Comparison of ENCODE assay signal across 8 mouse cellular contexts in the genomic region with DNA sequence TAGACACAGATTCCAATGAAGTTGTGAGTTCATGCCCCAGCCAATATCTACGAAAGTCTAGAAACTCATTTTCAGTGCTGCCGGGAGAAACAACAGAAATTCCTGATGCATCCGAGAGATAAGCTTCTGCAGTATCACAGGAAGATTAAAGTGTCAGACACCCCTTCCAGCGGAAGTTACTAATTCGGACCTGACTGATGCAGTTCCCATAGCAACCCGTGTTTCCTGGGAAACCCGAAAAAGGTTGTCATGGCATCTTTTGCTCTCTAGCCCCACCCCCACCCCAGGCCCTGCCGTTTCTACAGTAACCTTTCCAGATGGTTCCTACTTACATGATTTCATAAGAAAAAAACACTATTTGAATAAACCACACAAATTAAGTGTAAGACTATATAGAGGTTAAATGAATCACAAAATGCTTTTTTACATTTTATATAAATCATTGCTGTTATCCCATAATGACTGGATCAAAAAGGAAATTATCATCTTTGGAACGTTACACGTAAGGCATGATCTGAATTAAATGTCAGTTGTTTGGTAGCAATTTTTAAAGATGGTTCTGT. TPM values are rescaled to one million over a fixed set of nuclear protein-coding genes. Genes with fewer than 3 reads are reported as not detected.
DNase-seq lines count a peak whose midpoint lies in the region; ATAC-seq lines count a peak whose summit lies in the region.

No protein-coding gene starts in this region.

- peak; percentile 30 to 72 for DNase-seq in left cerebral cortex, adult 18-20 months (ENCODE audit: low spot score in 2 of 2)
- no peak for DNase-seq in left cerebral cortex, adult 11 months (ENCODE audit: low spot score)
- DNase-seq in layer of hippocampus, adult 8-10 months (ENCODE audit: low spot score in 2 of 2), result peak; percentile 53 to 56
- DNase-seq in midbrain, embryonic 14.5 days, result peak; percentile 90
- DNase-seq in telencephalon, adult 2 months (ENCODE audit: low read depth, low spot score), result peak; percentile 85
- DNase-seq in lung, postnatal 14 days, result no peak
- no peak for DNase-seq in MN1 (ENCODE audit: low spot score)

- H3K4me2 ChIP-seq in embryonic facial prominence, embryonic 12.5 days (replicated peaks), result 0 out of 2 replicates have a peak overlapping the region, but pooled peaks have one; percentile 5
- peak overlapping the region; percentile 77 for H3K4me2 ChIP-seq in midbrain, embryonic 14.5 days (ENCODE audit: low read length)

- WGBS in embryonic facial prominence, embryonic 12.5 days, result 53% methylated on average over 10 of the region's 10 CpGs
- 11% methylated on average over 10 of the region's 10 CpGs for WGBS in midbrain, embryonic 14.5 days

- no peak overlapping the region for H3K9ac ChIP-seq in embryonic facial prominence, embryonic 12.5 days
- H3K9ac ChIP-seq in midbrain, embryonic 14.5 days (replicated peaks; ENCODE audit: low read length), result peak overlapping the region; percentile 38; the same call in 1 of the 2 replicates

- no peak overlapping the region for H3K27ac ChIP-seq in embryonic facial prominence, embryonic 12.5 days
- peak overlapping the region; percentile 32; the same call in 1 of the 2 replicates for H3K27ac ChIP-seq in midbrain, embryonic 14.5 days (replicated peaks; ENCODE audit: low read depth, low read length)

- H3K4me1 ChIP-seq in embryonic facial prominence, embryonic 12.5 days, result peaks cover 2% of the 10 kb centered on the region; the same call in 1 of the 2 replicates
- H3K4me1 ChIP-seq in midbrain, embryonic 14.5 days (ENCODE audit: control insufficient read depth, insufficient read depth, low read length), result peaks cover 35% of the 10 kb centered on the region

- ATAC-seq in embryonic facial prominence, embryonic 12.5 days (ENCODE audit: insufficient number of reproducible peaks, insufficient read depth, low FRiP score, low TSS enrichment), result no peak
- no peak for ATAC-seq in midbrain, embryonic 14.5 days (ENCODE audit: low FRiP score, low TSS enrichment)

- H3K9me3 ChIP-seq in embryonic facial prominence, embryonic 12.5 days, result no peaks in the 10 kb centered on the region
- no peaks in the 10 kb centered on the region for H3K9me3 ChIP-seq in midbrain, embryonic 14.5 days (ENCODE audit: control insufficient read depth, low read length)

- H3K27me3 ChIP-seq in embryonic facial prominence, embryonic 12.5 days, result peaks cover 11% of the 10 kb centered on the region
- no peaks in the 10 kb centered on the region for H3K27me3 ChIP-seq in midbrain, embryonic 14.5 days (ENCODE audit: control insufficient read depth, insufficient read depth, low read length)

- no peak overlapping the region for H3K4me3 ChIP-seq in embryonic facial prominence, embryonic 12.5 days
- H3K4me3 ChIP-seq in midbrain, embryonic 14.5 days (replicated peaks; ENCODE audit: low read depth, low read length), result peak overlapping the region; percentile 83

- no peaks in the 10 kb centered on the region for H3K36me3 ChIP-seq in embryonic facial prominence, embryonic 12.5 days
- no peaks in the 10 kb centered on the region for H3K36me3 ChIP-seq in midbrain, embryonic 14.5 days (ENCODE audit: control insufficient read depth, insufficient read depth, low read length)

RNA-seq across cellular contexts. Expression of a gene that starts 2.8 kb away (rescaled TPM):
- 10 to 100 TPM; 32.9 to 38.9 TPM for total RNA-seq in left cerebral cortex, adult 18-20 months (2021)
- polyA plus RNA-seq in embryonic facial prominence, embryonic 12.5 days (2016; fragmentation: Nextera tagmentation; extraction: Ambion mirVana), result 3.6 and 4.1 TPM in 2 replicates
- 10 to 100 TPM; 19.8 to 22.5 (median 21.0) TPM for total RNA-seq in layer of hippocampus, adult 8-10 months (2022)
- 13.1 and 16.0 TPM in 2 replicates for polyA plus RNA-seq in midbrain, embryonic 14.5 days (2014; fragmentation: Nextera tagmentation; extraction: Ambion mirVana)

Comparison
In these comparisons a context has a peak if more than half of its experiments do, and no peak if none do; other contexts are left out.
1. DNase-seq: peak in left cerebral cortex, adult 18-20 months (2 of 2), layer of hippocampus, adult 8-10 months (2 of 2), midbrain, embryonic 14.5 days (single experiment) and telencephalon, adult 2 months (single experiment); none in left cerebral cortex, adult 11 months (single experiment), lung, postnatal 14 days (single experiment) and MN1 (single experiment).